Mouse (Mus musculus): ENCODE results near the gene Cxcr6. TPM values are rescaled to one million over a fixed set of nuclear protein-coding genes. Genes with fewer than 3 reads are reported as not detected.

Gene Cxcr6
- 0.92 and 1.7 TPM in 2 replicates for polyA plus RNA-seq (2012; rRNA removed; ENCODE audit: low replicate concordance)

GRCm38 (mm10) chr9:123806267-123806666 is at the start of gene Cxcr6:
Cxcr6 (plus strand) TSS chr9:123806475.

GRCm38 (mm10) chr9:123851713-123852448 is 45.6 kb downstream of the Cxcr6 start, which contains the start of gene Fyco1:
Fyco1 (minus strand) TSS chr9:123851899.

Other genes with a start within 250 kb of the Cxcr6 start
- 0.01 and 0.03 TPM in 2 replicates for gene Slc6a20b, start 173.9 kb upstream of the Cxcr6 start, polyA plus RNA-seq (2012; rRNA removed; ENCODE audit: low replicate concordance)
- 0.27 and 0.42 TPM in 2 replicates for gene Ccr9, start 128.0 kb upstream of the Cxcr6 start, polyA plus RNA-seq (2012; rRNA removed; ENCODE audit: low replicate concordance)
- not detected in 2 replicates for gene Slc6a20a, start 127.6 kb upstream of the Cxcr6 start, polyA plus RNA-seq (2012; rRNA removed; ENCODE audit: low replicate concordance)
- 4.2 and 5.2 TPM in 2 replicates for gene Lztfl1, start 88.8 kb upstream of the Cxcr6 start, polyA plus RNA-seq (2012; rRNA removed; ENCODE audit: low replicate concordance)
- 8.9 and 15.0 TPM in 2 replicates for gene Fyco1, start 45.4 kb downstream of the Cxcr6 start, polyA plus RNA-seq (2012; rRNA removed; ENCODE audit: low replicate concordance)
- gene Xcr1, start 55.6 kb downstream of the Cxcr6 start, polyA plus RNA-seq (2012; rRNA removed; ENCODE audit: low replicate concordance) = 0.40 and 1.3 TPM in 2 replicates
- 3.4 and 5.1 TPM in 2 replicates for gene Ccr1, start 162.2 kb downstream of the Cxcr6 start, polyA plus RNA-seq (2012; rRNA removed; ENCODE audit: low replicate concordance)
- gene Ccr1l1, start 171.9 kb downstream of the Cxcr6 start, polyA plus RNA-seq (2012; rRNA removed; ENCODE audit: low replicate concordance) = 0.20 and 0.44 TPM in 2 replicates
- 0.27 and 2.5 TPM in 2 replicates for gene Ccr3, start 215.5 kb downstream of the Cxcr6 start, polyA plus RNA-seq (2012; rRNA removed; ENCODE audit: low replicate concordance)

Measured in subcutaneous adipose tissue, adult 2 months (tissue).